Mouse (Mus musculus): ENCODE results near the gene C8g. TPM values are rescaled to one million over a fixed set of nuclear protein-coding genes. Genes with fewer than 3 reads are reported as not detected.

The C8g gene
- total and polyA plus RNA-seq, 3 experiments: 2.3 to 5.1 TPM; not detected in 1

DNA sequence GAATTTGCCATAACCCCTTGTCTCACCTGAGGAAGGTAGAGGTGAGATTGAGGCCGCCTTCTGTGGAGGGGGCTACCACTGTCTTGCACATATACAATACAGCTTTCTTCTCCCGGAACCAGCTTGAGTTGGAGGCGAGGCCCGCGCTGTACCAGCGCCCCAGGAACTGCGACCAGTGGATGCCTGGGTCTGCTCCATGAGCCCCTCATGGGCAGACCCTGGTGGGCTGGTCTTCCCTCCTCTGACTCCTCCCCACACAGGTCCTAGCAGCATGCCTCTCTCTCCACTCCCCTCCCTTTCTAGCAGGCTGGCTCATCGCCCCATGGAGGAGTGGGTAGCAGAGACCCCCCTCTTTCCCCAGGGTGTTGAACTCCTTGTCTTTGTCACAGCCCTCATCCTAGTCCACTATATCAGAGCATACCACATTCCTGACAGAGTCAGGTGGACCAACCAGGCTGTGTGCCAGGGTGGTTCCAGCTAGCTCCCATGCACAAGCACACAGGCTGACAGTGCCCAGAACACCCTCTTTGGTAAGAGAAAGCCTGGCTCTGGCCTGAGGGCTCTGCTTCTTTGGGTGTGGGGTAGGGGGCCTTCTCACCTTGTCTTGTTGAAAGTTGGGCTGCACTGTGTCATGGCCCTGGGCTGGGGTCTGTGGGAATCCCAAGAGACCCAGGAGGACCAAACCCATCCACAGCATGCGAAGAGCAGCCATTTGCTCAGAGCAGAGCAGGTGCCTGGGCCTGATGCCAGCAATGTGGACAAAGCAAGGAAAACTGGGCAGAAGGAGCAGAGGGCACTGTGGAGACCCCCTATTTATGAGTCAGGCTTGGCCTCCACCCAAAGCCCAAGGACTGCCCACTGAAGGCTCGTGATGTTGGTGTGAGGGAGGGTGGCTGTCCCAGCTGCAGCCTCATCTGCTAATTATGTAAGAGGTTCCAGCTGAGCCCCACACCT, 32.3 kb downstream of the C8g start:
- TF ChIP-seq JUND (IDR thresholded peaks at IDR 0.05; ENCODE audit: low read depth, low read length) (no peak), SMC3 (IDR thresholded peaks at IDR 0.05; ENCODE audit: low read depth, low read length) (no peak), ELF1 (IDR thresholded peaks at IDR 0.05; ENCODE audit: low read depth, low read length) (no peak), SIN3A (IDR thresholded peaks at IDR 0.05; ENCODE audit: low read length) (no peak), ZC3H11A (IDR thresholded peaks at IDR 0.05; ENCODE audit: low read depth, low read length) (no peak), MAX (IDR thresholded peaks at IDR 0.05; ENCODE audit: low read length) (no peak), USF2 (IDR thresholded peaks at IDR 0.05; ENCODE audit: borderline replicate concordance in 1 of 2, insufficient read depth in 1 of 2, low read depth in 1 of 2, low read length in 2 of 2) (no peak), TCF12 (IDR thresholded peaks at IDR 0.05; ENCODE audit: low read depth, low read length) (no peak), TAL1 (IDR thresholded peaks at IDR 0.05; ENCODE audit: low read length) (no peak), USF1 (IDR thresholded peaks at IDR 0.05; ENCODE audit: low read depth, low read length) (no peak), POLR2AphosphoS2 (IDR thresholded peaks at IDR 0.05; ENCODE audit: low read length) (no peak)
- H3K9me3 ChIP-seq (replicated peaks; ENCODE audit: insufficient read depth, low read length): no peaks in the 10 kb centered on the region
- no peaks in the 10 kb centered on the region for H3K79me2 ChIP-seq (ENCODE audit: control insufficient read depth, insufficient read depth, low read length, poor library complexity)
- H3K4me3 ChIP-seq (ENCODE audit: control insufficient read depth in 1 of 2, insufficient read depth in 1 of 2, low read depth in 2 of 2, low read length in 2 of 2): no peak overlapping the region
- H3K27ac ChIP-seq (ENCODE audit: control insufficient read depth, low read depth, low read length): no peak overlapping the region
- no peak for DNase-seq (ENCODE audit: low read depth, low spot score)
- H3K27me3 ChIP-seq (ENCODE audit: control insufficient read depth in 1 of 2, insufficient read depth in 2 of 2, low read length in 2 of 2): peaks cover 0 to 1% of the 10 kb centered on the region in 2 experiments; a peak in 2 of 4 replicates
- H3K36me3 ChIP-seq (ENCODE audit: control insufficient read depth in 1 of 2, insufficient read depth in 2 of 2, low read length in 2 of 2): no peaks in the 10 kb centered on the region
- no peak overlapping the region for H3K9ac ChIP-seq (ENCODE audit: control insufficient read depth, low read depth, low read length, poor library complexity, severe bottlenecking)
- H3K4me1 ChIP-seq (ENCODE audit: control insufficient read depth in 1 of 2, insufficient read depth in 2 of 2, low read length in 2 of 2): no peaks in the 10 kb centered on the region; a peak in 2 of 4 replicates

DNA sequence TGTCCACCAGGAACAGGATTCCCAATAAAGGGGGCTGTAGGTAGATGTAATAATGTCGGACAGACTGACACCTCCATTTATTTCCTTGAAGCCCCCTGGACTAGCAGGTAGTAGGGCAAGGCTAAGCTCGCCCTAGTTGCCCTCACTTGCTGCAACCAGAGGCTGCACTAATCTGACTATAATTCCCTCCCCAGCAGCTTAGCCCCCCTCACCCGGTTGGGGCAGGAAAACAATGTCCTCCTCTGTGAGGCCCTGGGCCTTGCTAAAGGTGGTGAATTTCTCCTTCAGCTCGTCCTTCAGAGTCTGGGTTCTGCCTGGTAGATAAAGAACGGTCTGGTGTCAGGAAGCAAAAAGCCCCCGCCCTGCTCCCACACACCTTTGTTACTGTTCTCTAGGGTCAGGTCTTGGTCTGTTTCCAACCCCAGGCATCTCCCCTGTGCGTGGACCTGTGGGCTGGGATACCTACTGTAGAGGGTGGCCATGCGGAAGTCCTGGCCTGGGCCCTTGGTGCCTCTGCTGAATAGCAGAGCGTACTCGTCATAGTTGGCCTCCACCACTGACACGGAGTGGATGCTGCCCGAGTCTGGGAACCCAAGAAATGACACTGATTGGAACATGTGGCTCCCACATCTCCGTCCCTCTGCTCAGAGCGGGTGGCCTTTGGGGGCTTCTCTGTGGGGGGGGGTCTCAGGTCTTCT, 33.8 kb downstream of the C8g start:
- DNase-seq (ENCODE audit: low read depth, low spot score): no peak
- H3K9ac ChIP-seq (ENCODE audit: control insufficient read depth, low read depth, low read length, poor library complexity, severe bottlenecking): no peak overlapping the region
- H3K4me1 ChIP-seq (ENCODE audit: control insufficient read depth in 1 of 2, insufficient read depth in 2 of 2, low read length in 2 of 2): no peaks in the 10 kb centered on the region; a peak in 2 of 4 replicates

More for the DNA sequence above, 33.8 kb downstream of the C8g start:
- Histone ChIP-seq H3K79me2 (ENCODE audit: control insufficient read depth, insufficient read depth, low read length, poor library complexity) (no peaks in the 10 kb centered on the region), H3K4me3 (ENCODE audit: control insufficient read depth in 1 of 2, insufficient read depth in 1 of 2, low read depth in 2 of 2, low read length in 2 of 2) (no peak overlapping the region), H3K36me3 (ENCODE audit: control insufficient read depth in 1 of 2, insufficient read depth in 2 of 2, low read length in 2 of 2) (no peaks in the 10 kb centered on the region), H3K27me3 (ENCODE audit: control insufficient read depth in 1 of 2, insufficient read depth in 2 of 2, low read length in 2 of 2) (peaks cover 0 to 1% of the 10 kb centered on the region in 2 experiments; a peak in 2 of 4 replicates), H3K9me3 (replicated peaks; ENCODE audit: insufficient read depth, low read length) (no peaks in the 10 kb centered on the region), H3K27ac (ENCODE audit: control insufficient read depth, low read depth, low read length) (no peak overlapping the region)
- no peak for TF ChIP-seq E2F4 (IDR thresholded peaks at IDR 0.05; ENCODE audit: borderline replicate concordance, low read depth, low read length)
- no peak for TF ChIP-seq NRF1 (IDR thresholded peaks at IDR 0.05; ENCODE audit: insufficient read depth, low read depth, low read length, poor library complexity, severe bottlenecking)
- no peak for TF ChIP-seq GABPA (IDR thresholded peaks at IDR 0.05; ENCODE audit: low read depth, low read length)
- no peak for TF ChIP-seq JUND (IDR thresholded peaks at IDR 0.05; ENCODE audit: low read depth, low read length)
- no peak for TF ChIP-seq USF2 (IDR thresholded peaks at IDR 0.05; ENCODE audit: borderline replicate concordance in 1 of 2, insufficient read depth in 1 of 2, low read depth in 1 of 2, low read length in 2 of 2)
- no peak for TF ChIP-seq RAD21 (IDR thresholded peaks at IDR 0.05; ENCODE audit: low read depth, low read length)
- no peak for TF ChIP-seq SMC3 (IDR thresholded peaks at IDR 0.05; ENCODE audit: low read depth, low read length)
- no peak for TF ChIP-seq ZNF384 (IDR thresholded peaks at IDR 0.05; ENCODE audit: low read depth, low read length)
- no peak for TF ChIP-seq POLR2AphosphoS2 (IDR thresholded peaks at IDR 0.05; ENCODE audit: low read length)
- no peak for TF ChIP-seq CHD1 (IDR thresholded peaks at IDR 0.05; ENCODE audit: low read depth, low read length)
- no peak for TF ChIP-seq POLR2AphosphoS5 (IDR thresholded peaks at IDR 0.05; ENCODE audit: borderline replicate concordance, low read depth, low read length)
- no peak for TF ChIP-seq MXI1 (IDR thresholded peaks at IDR 0.05; ENCODE audit: low read depth, low read length)
- TF ChIP-seq BHLHE40 (IDR thresholded peaks at IDR 0.05; ENCODE audit: borderline replicate concordance, low read depth, low read length): no peak
- no peak for TF ChIP-seq ZKSCAN1 (IDR thresholded peaks at IDR 0.05; ENCODE audit: low read depth, low read length)
- TF ChIP-seq USF1 (IDR thresholded peaks at IDR 0.05; ENCODE audit: low read depth, low read length): no peak
- no peak for TF ChIP-seq MEF2A (IDR thresholded peaks at IDR 0.05; ENCODE audit: extremely low read depth, insufficient replicate concordance, low read depth, low read length, poor library complexity, severe bottlenecking)
- no peak for TF ChIP-seq GATA1 (IDR thresholded peaks at IDR 0.05; ENCODE audit: low read depth, low read length)
- TF ChIP-seq SIN3A (IDR thresholded peaks at IDR 0.05; ENCODE audit: low read length): no peak
- no peak for TF ChIP-seq CHD2 (IDR thresholded peaks at IDR 0.05; ENCODE audit: low read length)
- TF ChIP-seq KAT2A (conservative IDR thresholded peaks at IDR 0.05; ENCODE audit: low read depth, low read length): no peak

Data from MEL (cell line).